Mouse (Mus musculus) liver, embryonic 14.5 days (tissue): Measurements from ENCODE around the gene Gm20831.
"Not testable (repeated sequence)": the region's sequence is repeated elsewhere in the genome, so short reads cannot be mapped to it uniquely, and the experiment has no call there.

Experiments
- CTCF ChIP-seq: IDR thresholded peaks from 2 replicates; pipeline ENCODE4 v1.5.1; 2016; ENCODE audit warnings: antibody characterized with exemption, low read depth, control low read depth
- EP300 ChIP-seq: IDR thresholded peaks from 2 replicates; pipeline ENCODE4 v1.6.1; 2016; ENCODE audit warnings: antibody characterized with exemption, low read depth

DNA sequence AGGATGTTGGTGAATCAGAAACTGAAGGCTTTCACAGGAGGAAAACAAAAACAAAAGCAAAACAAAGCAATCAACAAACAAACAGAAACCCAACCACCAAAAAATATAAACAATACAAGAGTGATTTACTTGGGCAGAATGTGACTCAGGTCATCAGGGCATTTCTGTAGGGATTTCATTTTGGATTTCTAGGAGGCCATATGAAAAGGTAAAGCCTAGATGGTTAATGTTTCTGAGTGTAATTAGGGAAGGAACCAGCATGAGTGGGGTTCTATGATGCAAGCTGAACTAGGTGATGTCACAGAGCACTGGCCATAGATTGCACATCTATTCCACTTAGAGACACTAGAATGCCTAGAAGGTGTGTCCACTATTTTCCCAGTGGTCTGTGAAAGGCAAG, at the start of gene Gm20831, which contains the start of gene Gm20772:
- not testable (repeated sequence) for TF ChIP-seq EP300, CTCF
